Mouse (Mus musculus) kidney, postnatal 0 days (tissue): ENCODE measurements around the gene Olfr1156. TPM values are rescaled to one million over a fixed set of nuclear protein-coding genes. Genes with fewer than 3 reads are reported as not detected.

ENCODE experiments used
- ATAC-seq: fragments of 200-750 bp; cut with Nextera tagmentation; replicated peaks from 2 replicates; pipeline ENCODE4 v1.8.0; 2017; ENCODE audit warnings: low read depth, moderate number of reproducible peaks, moderate TSS enrichment, moderate library complexity; ENCODE audit not compliant: low FRiP score
- DNase-seq: peaks from one replicate; pipeline ENCODE4 v3.0.0-alpha.2; 2016; ENCODE audit warnings: low spot score
- H3K27ac ChIP-seq: fragments of 300-500 bp; sonication (generic); 2 replicates; pipeline ENCODE4 v1.5.1; 2014; ENCODE audit warnings: mild to moderate bottlenecking
- H3K27me3 ChIP-seq: fragments of 300-500 bp; sonication (generic); 2 replicates; pipeline ENCODE4 v1.6.1; 2014; ENCODE audit warnings: low read length, mixed read lengths; ENCODE audit not compliant: insufficient read depth
- H3K36me3 ChIP-seq: fragments of 300-500 bp; sonication (generic); 2 replicates; pipeline ENCODE4 v1.6.1; 2014; ENCODE audit warnings: low read length, mixed read lengths; ENCODE audit not compliant: insufficient read depth
- H3K4me1 ChIP-seq: fragments of 300-500 bp; sonication (generic); replicated peaks from 2 replicates; pipeline ENCODE4 v1.6.1; 2014; ENCODE audit warnings: antibody characterized with exemption, low read length, mixed read lengths; ENCODE audit not compliant: insufficient read depth
- H3K4me2 ChIP-seq: fragments of 300-500 bp; sonication (generic); 2 replicates; pipeline ENCODE4 v1.6.1; 2014; ENCODE audit warnings: mild to moderate bottlenecking, low read length, moderate library complexity, mixed read lengths
- H3K4me3 ChIP-seq: fragments of 300-500 bp; sonication (generic); replicated peaks from 2 replicates; pipeline ENCODE4 v1.5.1; 2014; ENCODE audit warnings: low read depth, low read length
- H3K9ac ChIP-seq: fragments of 300-500 bp; sonication (generic); 2 replicates; pipeline ENCODE4 v1.6.1; 2014; ENCODE audit warnings: low read depth, low read length
- H3K9me3 ChIP-seq: fragments of 300-500 bp; sonication (generic); replicated peaks from 2 replicates; pipeline ENCODE4 v1.6.1; 2016; ENCODE audit warnings: low read length, inconsistent platforms, mixed read lengths
- CTCF ChIP-seq: IDR thresholded peaks from 2 replicates; pipeline ENCODE4 v1.5.1; 2016; ENCODE audit warnings: antibody characterized with exemption, low read depth, mild to moderate bottlenecking, moderate library complexity
- WGBS: fragments of 180-500 bp; shearing (Covaris S2); extraction: QIAGEN DNeasy Blood & Tissue Kit; methylation state at CpG from one replicate; pipeline ENCODE4 v1.1.7; 2014; 5-methylcytosine and 5-hydroxymethylcytosine counted together
- polyA plus RNA-seq: library from polyadenylated mRNA; unstranded; fragments of >200 nt; fragmentation: Nextera tagmentation; extraction: Ambion mirVana; gene quantifications from 2 replicates; pipeline ENCODE4 v1.2.1, GENCODE M21; 2015

Olfr1156 gene
- polyA plus RNA-seq, result not detected in 2 replicates

GRCm38 (mm10) chr2:87953000-87953399 is at the start of gene Olfr1156:
Olfr1156 (minus strand) TSS chr2:87953100.
- DNase-seq (no peak), ATAC-seq (no peak)
- no peak within 1 kb of the TSS for H3K4me2 ChIP-seq
- no peak within 1 kb of the TSS for H3K27ac ChIP-seq
- H3K27me3 ChIP-seq, result no peaks in the 10 kb centered on the region
- no peaks in the 10 kb centered on the region for H3K4me1 ChIP-seq
- H3K36me3 ChIP-seq, result no peaks in the 10 kb centered on the region
- no peaks in the 10 kb centered on the region for H3K9me3 ChIP-seq
- H3K4me3 ChIP-seq, result no peak within 1 kb of the TSS
- no peak within 1 kb of the TSS for H3K9ac ChIP-seq
- no peak for TF ChIP-seq CTCF

- Histone ChIP-seq H3K27me3 (no peaks in the 10 kb centered on the region), H3K4me2 (no peak within 1 kb of the TSS), H3K36me3 (no peaks in the 10 kb centered on the region), H3K9ac (no peak within 1 kb of the TSS), H3K27ac (no peak within 1 kb of the TSS), H3K4me1 (no peaks in the 10 kb centered on the region), H3K4me3 (no peak within 1 kb of the TSS), H3K9me3 (no peaks in the 10 kb centered on the region)
- no peak for DNase-seq
- ATAC-seq, result no peak
- no peak for TF ChIP-seq CTCF
Measured at GRCm38 (mm10) chr2:87989813-87990212, 36.9 kb upstream of the Olfr1156 start, which contains the start of gene Olfr1158. Olfr1158 (plus strand) TSS chr2:87990113.

- H3K27ac ChIP-seq, result no peak within 1 kb of the TSS
- no peaks in the 10 kb centered on the region for H3K9me3 ChIP-seq
- 67% methylated on average over 3 of the region's 3 CpGs for WGBS
- no peak within 1 kb of the TSS for H3K4me2 ChIP-seq
- H3K9ac ChIP-seq, result no peak within 1 kb of the TSS
- no peaks in the 10 kb centered on the region for H3K36me3 ChIP-seq
- no peaks in the 10 kb centered on the region for H3K27me3 ChIP-seq
- H3K4me3 ChIP-seq, result no peak within 1 kb of the TSS
- H3K4me1 ChIP-seq, result no peaks in the 10 kb centered on the region
- ATAC-seq (no peak), DNase-seq (no peak)
- no peak for TF ChIP-seq CTCF
Measured at GRCm38 (mm10) chr2:87974563-87974962, 21.7 kb upstream of the Olfr1156 start, which contains the start of gene Olfr74. Olfr74 (minus strand) TSS chr2:87974663.

- H3K36me3 ChIP-seq, result no peaks in the 10 kb centered on the region
- TF ChIP-seq CTCF, result no peak
- H3K4me1 ChIP-seq, result no peaks in the 10 kb centered on the region
- H3K4me3 ChIP-seq, result no peak within 1 kb of the TSS
- no peak for DNase-seq
- H3K4me2 ChIP-seq, result no peak within 1 kb of the TSS
- no peaks in the 10 kb centered on the region for H3K27me3 ChIP-seq
- H3K9ac ChIP-seq, result no peak within 1 kb of the TSS
- no peak within 1 kb of the TSS for H3K27ac ChIP-seq
- no peaks in the 10 kb centered on the region for H3K9me3 ChIP-seq
- ATAC-seq, result no peak
- WGBS, result 96% methylated on average over 4 of the region's 4 CpGs
Measured at GRCm38 (mm10) chr2:87968199-87968598, 15.3 kb upstream of the Olfr1156 start, which contains the start of gene Olfr1157. Olfr1157 (minus strand) TSS chr2:87968299.

GRCm38 (mm10) chr2:87945037-87945436 is 7.9 kb downstream of the Olfr1156 start, which contains the start of gene Olfr1155:
Olfr1155 (minus strand) TSS chr2:87945137.
- H3K27ac ChIP-seq, result no peak within 1 kb of the TSS
- H3K9me3 ChIP-seq, result no peaks in the 10 kb centered on the region
- 96% methylated on average over 1 of the region's 1 CpGs for WGBS
- no peak within 1 kb of the TSS for H3K9ac ChIP-seq
- no peak within 1 kb of the TSS for H3K4me2 ChIP-seq
- no peaks in the 10 kb centered on the region for H3K4me1 ChIP-seq
- no peak for DNase-seq
- H3K36me3 ChIP-seq, result no peaks in the 10 kb centered on the region
- no peaks in the 10 kb centered on the region for H3K27me3 ChIP-seq
- no peak for TF ChIP-seq CTCF
- no peak for ATAC-seq
- H3K4me3 ChIP-seq, result no peak within 1 kb of the TSS

- no peak within 1 kb of the TSS for H3K27ac ChIP-seq
- no peak for DNase-seq
- 71% methylated on average over 1 of the region's 1 CpGs for WGBS
- H3K9me3 ChIP-seq, result no peaks in the 10 kb centered on the region
- no peak within 1 kb of the TSS for H3K9ac ChIP-seq
- H3K27me3 ChIP-seq, result no peaks in the 10 kb centered on the region
- H3K4me1 ChIP-seq, result no peaks in the 10 kb centered on the region
- H3K4me2 ChIP-seq, result no peak within 1 kb of the TSS
- no peaks in the 10 kb centered on the region for H3K36me3 ChIP-seq
- no peak within 1 kb of the TSS for H3K4me3 ChIP-seq
- TF ChIP-seq CTCF, result no peak
- no peak for ATAC-seq
Measured at GRCm38 (mm10) chr2:87905066-87905465, 47.8 kb downstream of the Olfr1156 start, which contains the start of gene Olfr1154. Olfr1154 (minus strand) TSS chr2:87905166.

Other genes with a start within 250 kb of the Olfr1156 start
- gene Olfr1137, start 239.9 kb downstream of the Olfr1156 start, polyA plus RNA-seq, result not detected in 2 replicates
- not detected in 2 replicates for gene Olfr1138, start 213.1 kb downstream of the Olfr1156 start, polyA plus RNA-seq
- gene Olfr1140, start 209.3 kb downstream of the Olfr1156 start, polyA plus RNA-seq, result not detected in 2 replicates
- not detected in 2 replicates for gene Olfr1141, start 199.1 kb downstream of the Olfr1156 start, polyA plus RNA-seq
- not detected in 2 replicates for gene Olfr152, start 173.6 kb downstream of the Olfr1156 start, polyA plus RNA-seq
- not detected in 2 replicates for gene Olfr1143, start 152.5 kb downstream of the Olfr1156 start, polyA plus RNA-seq
- not detected in 2 replicates for gene Olfr1145, start 143.3 kb downstream of the Olfr1156 start, polyA plus RNA-seq
- not detected in 2 replicates for gene Olfr1148, start 122.6 kb downstream of the Olfr1156 start, polyA plus RNA-seq
- gene Olfr1150-ps1, start 109.1 kb downstream of the Olfr1156 start, polyA plus RNA-seq, result not detected in 2 replicates
- gene Olfr1151, start 97.2 kb downstream of the Olfr1156 start, polyA plus RNA-seq, result not detected in 2 replicates
- not detected in 2 replicates for gene Olfr1152, start 86.6 kb downstream of the Olfr1156 start, polyA plus RNA-seq
- gene Olfr1153, start 58.1 kb downstream of the Olfr1156 start, polyA plus RNA-seq, result not detected in 2 replicates
- not detected in 2 replicates for gene Olfr1154, start 47.9 kb downstream of the Olfr1156 start, polyA plus RNA-seq
- not detected in 2 replicates for gene Olfr1155, start 8.0 kb downstream of the Olfr1156 start, polyA plus RNA-seq
- gene Olfr1157, start 15.2 kb upstream of the Olfr1156 start, polyA plus RNA-seq, result not detected in 2 replicates
- not detected in 2 replicates for gene Olfr74, start 21.6 kb upstream of the Olfr1156 start, polyA plus RNA-seq
- not detected in 2 replicates for gene Olfr1158, start 37.0 kb upstream of the Olfr1156 start, polyA plus RNA-seq
- gene Olfr1160, start 55.2 kb upstream of the Olfr1156 start, polyA plus RNA-seq, result not detected in 2 replicates
- not detected in 2 replicates for gene Olfr1161, start 69.7 kb upstream of the Olfr1156 start, polyA plus RNA-seq
- gene Olfr73, start 84.6 kb upstream of the Olfr1156 start, polyA plus RNA-seq, result not detected in 2 replicates
- gene Olfr1162, start 98.0 kb upstream of the Olfr1156 start, polyA plus RNA-seq, result not detected in 2 replicates
- not detected in 2 replicates for gene Olfr1163, start 118.7 kb upstream of the Olfr1156 start, polyA plus RNA-seq
- not detected in 2 replicates for gene Olfr1164, start 140.9 kb upstream of the Olfr1156 start, polyA plus RNA-seq
- gene Olfr1166, start 175.2 kb upstream of the Olfr1156 start, polyA plus RNA-seq, result not detected in 2 replicates
- not detected in 2 replicates for gene Olfr1167, start 202.1 kb upstream of the Olfr1156 start, polyA plus RNA-seq
- gene Olfr1168, start 228.8 kb upstream of the Olfr1156 start, polyA plus RNA-seq, result not detected in 2 replicates